Mouse (Mus musculus): Measurements from ENCODE around the gene Zc3h12a. TPM values are rescaled to one million over a fixed set of nuclear protein-coding genes. Genes with fewer than 3 reads are reported as not detected.

The Zc3h12a gene
- total and polyA plus RNA-seq, 3 experiments = 2.1 to 13.4 (median 7.7) TPM

DNA sequence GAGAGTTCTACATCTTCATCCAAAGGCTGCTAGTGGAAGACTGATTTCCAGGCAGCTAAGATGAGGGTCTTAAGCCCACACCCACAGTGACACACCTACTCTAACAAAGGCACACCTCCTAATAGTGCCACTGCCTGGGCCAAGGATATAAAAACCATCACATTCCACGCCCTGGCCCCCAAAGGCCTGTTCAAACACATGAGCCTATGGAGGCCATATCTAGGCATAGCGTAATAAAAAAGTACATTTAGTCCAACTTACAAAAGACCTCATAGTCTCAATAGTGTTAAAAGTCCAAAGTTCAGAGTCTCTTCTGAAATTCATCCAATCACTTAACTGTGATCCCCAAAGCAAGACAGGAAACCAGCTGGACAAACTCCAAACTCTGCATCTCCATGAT, 48.9 kb downstream of the Zc3h12a start:
- no peak for DNase-seq (ENCODE audit: extremely low read depth)
- Histone ChIP-seq H3K79me2 (replicated peaks; ENCODE audit: control insufficient read depth, extremely low read depth, insufficient read depth, poor library complexity, severe bottlenecking) (peaks cover 3% of the 10 kb centered on the region; the same call in 1 of the 2 replicates), H3K9ac (ENCODE audit: insufficient read depth, low read depth) (no peak overlapping the region), H3K27me3 (replicated peaks) (no peaks in the 10 kb centered on the region), H3K4me1 (ENCODE audit: control insufficient read depth in 1 of 2, insufficient read depth in 2 of 2) (peaks cover 2 to 10% of the 10 kb centered on the region in 2 experiments; a peak in 2 of 4 replicates), H3K4me3 (replicated peaks in 1 of 3; ENCODE audit: low read depth in 2 of 3, low read length in 2 of 3, poor library complexity in 1 of 3) (no peak overlapping the region), H3K36me3 (replicated peaks in 1 of 2; ENCODE audit: control insufficient read depth in 1 of 2, insufficient read depth in 1 of 2, low read length in 1 of 2) (peaks cover 29 to 61% of the 10 kb centered on the region in 2 experiments), H3K9me3 (replicated peaks; ENCODE audit: low read length) (peaks cover 4% of the 10 kb centered on the region), H3K4me2 (ENCODE audit: insufficient read depth, low read depth, poor library complexity, severe bottlenecking) (no peak overlapping the region), H3K27ac (ENCODE audit: insufficient read depth, low read depth) (no peak overlapping the region)
- dilution Hi-C loops (cut with MboI; ENCODE audit: extremely low pct_ligation_motif_present, extremely low pct_unique_long_range_greater_than_20kb, low sequenced_read_pairs) (no loop called here), in situ Hi-C loops (cut with MboI; ENCODE audit: low pct_ligation_motif_present, low pct_unique_long_range_greater_than_20kb, low sequenced_read_pairs) (no loop called here)
- TF ChIP-seq USF1 (IDR thresholded peaks at IDR 0.05; ENCODE audit: low read depth, low read length) = no peak
- TF ChIP-seq ETS1 (conservative IDR thresholded peaks at IDR 0.05; ENCODE audit: low read depth, low read length) = no peak
- no peak for TF ChIP-seq USF2 (conservative IDR thresholded peaks at IDR 0.05; ENCODE audit: low read depth, low read length)
- TF ChIP-seq TCF12 (IDR thresholded peaks at IDR 0.05; ENCODE audit: low read depth, low read length) = no peak
- TF ChIP-seq GABPA (IDR thresholded peaks at IDR 0.05; ENCODE audit: insufficient replicate concordance, low read depth, low read length) = no peak

DNA sequence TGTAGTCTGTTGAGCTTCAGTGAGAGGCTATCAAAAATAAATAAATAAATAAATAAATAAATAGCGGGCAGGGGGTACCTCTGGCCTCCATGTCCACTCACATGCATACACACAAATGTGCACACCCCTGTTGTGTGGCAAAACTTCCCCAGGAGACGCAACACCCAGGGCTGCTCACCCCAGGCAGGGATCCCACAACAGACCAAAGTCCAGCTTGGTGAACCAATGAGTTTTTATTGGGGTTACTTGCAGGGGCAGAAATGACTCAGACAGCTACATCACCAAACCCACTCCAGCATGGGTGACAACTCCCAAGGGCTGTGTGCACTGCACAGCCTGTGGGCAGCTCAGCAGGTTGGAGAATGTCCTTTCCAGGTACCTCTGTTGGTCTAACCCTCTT, 49.9 kb downstream of the Zc3h12a start:
- no peak for DNase-seq (ENCODE audit: extremely low read depth)
- Histone ChIP-seq H3K27me3 (replicated peaks) (no peaks in the 10 kb centered on the region), H3K4me1 (ENCODE audit: control insufficient read depth in 1 of 2, insufficient read depth in 2 of 2) (peaks cover 0 to 2% of the 10 kb centered on the region in 2 experiments; a peak in 2 of 4 replicates), H3K4me2 (ENCODE audit: insufficient read depth, low read depth, poor library complexity, severe bottlenecking) (no peak overlapping the region), H3K27ac (ENCODE audit: insufficient read depth, low read depth) (no peak overlapping the region), H3K9ac (ENCODE audit: insufficient read depth, low read depth) (no peak overlapping the region), H3K9me3 (replicated peaks; ENCODE audit: low read length) (peaks cover 4% of the 10 kb centered on the region), H3K36me3 (replicated peaks in 1 of 2; ENCODE audit: control insufficient read depth in 1 of 2, insufficient read depth in 1 of 2, low read length in 1 of 2) (peaks cover 38 to 71% of the 10 kb centered on the region in 2 experiments), H3K4me3 (replicated peaks in 1 of 3; ENCODE audit: low read depth in 2 of 3, low read length in 2 of 3, poor library complexity in 1 of 3) (no peak overlapping the region), H3K79me2 (replicated peaks; ENCODE audit: control insufficient read depth, extremely low read depth, insufficient read depth, poor library complexity, severe bottlenecking) (no peaks in the 10 kb centered on the region; the same call in 1 of the 2 replicates)
- in situ Hi-C loops (cut with MboI; ENCODE audit: low pct_ligation_motif_present, low pct_unique_long_range_greater_than_20kb, low sequenced_read_pairs) = no loop called here
- dilution Hi-C loops (cut with MboI; ENCODE audit: extremely low pct_ligation_motif_present, extremely low pct_unique_long_range_greater_than_20kb, low sequenced_read_pairs) = no loop called here
- TF ChIP-seq MAZ (IDR thresholded peaks at IDR 0.05; ENCODE audit: low read depth, low read length) = no peak
- no peak for TF ChIP-seq MYC (IDR thresholded peaks at IDR 0.05; ENCODE audit: low read depth, low read length)
- TF ChIP-seq CHD2 (IDR thresholded peaks at IDR 0.05; ENCODE audit: low read length) = no peak
- no peak for TF ChIP-seq TBP (conservative IDR thresholded peaks at IDR 0.05; ENCODE audit: low read depth, low read length)
- no peak for TF ChIP-seq RAD21 (IDR thresholded peaks at IDR 0.05; ENCODE audit: low read depth, low read length)

Other genes with a start within 250 kb of the Zc3h12a start
- not detected in 2 replicates for gene Epha10, start 246.9 kb downstream of the Zc3h12a start, total RNA-seq (2012; rRNA removed)
- not detected in 2 replicates for gene Epha10, start 246.9 kb downstream of the Zc3h12a start, total RNA-seq (2014; rRNA removed)
- gene Epha10, start 246.9 kb downstream of the Zc3h12a start, polyA plus RNA-seq (2012; ENCODE audit: insufficient read length, low read depth) = not detected in 2 replicates
- 12.3 and 14.5 TPM in 2 replicates for gene 9930104L06Rik, start 190.8 kb downstream of the Zc3h12a start, total RNA-seq (2012; rRNA removed)
- 10.7 and 14.8 TPM in 2 replicates for gene 9930104L06Rik, start 190.8 kb downstream of the Zc3h12a start, total RNA-seq (2014; rRNA removed)
- 15.3 and 15.9 TPM in 2 replicates for gene 9930104L06Rik, start 190.8 kb downstream of the Zc3h12a start, polyA plus RNA-seq (2012; ENCODE audit: insufficient read length, low read depth)
- gene Cdca8, start 188.5 kb downstream of the Zc3h12a start, total RNA-seq (2012; rRNA removed) = 101 and 111 TPM in 2 replicates
- 55.2 and 58.8 TPM in 2 replicates for gene Cdca8, start 188.5 kb downstream of the Zc3h12a start, total RNA-seq (2014; rRNA removed)
- 174 and 188 TPM in 2 replicates for gene Cdca8, start 188.5 kb downstream of the Zc3h12a start, polyA plus RNA-seq (2012; ENCODE audit: insufficient read length, low read depth)
- 0.25 and 0.29 TPM in 2 replicates for gene Rspo1, start 141.4 kb downstream of the Zc3h12a start, total RNA-seq (2012; rRNA removed)
- 0.31 and 0.36 TPM in 2 replicates for gene Rspo1, start 141.4 kb downstream of the Zc3h12a start, total RNA-seq (2014; rRNA removed)
- 0.50 and 0.87 TPM in 2 replicates for gene Rspo1, start 141.4 kb downstream of the Zc3h12a start, polyA plus RNA-seq (2012; ENCODE audit: insufficient read length, low read depth)
- gene Gnl2, start 111.3 kb downstream of the Zc3h12a start, total RNA-seq (2012; rRNA removed) = 65.0 and 79.1 TPM in 2 replicates
- 66.8 and 80.4 TPM in 2 replicates for gene Gnl2, start 111.3 kb downstream of the Zc3h12a start, total RNA-seq (2014; rRNA removed)
- gene Gnl2, start 111.3 kb downstream of the Zc3h12a start, polyA plus RNA-seq (2012; ENCODE audit: insufficient read length, low read depth) = 139 and 162 TPM in 2 replicates
- gene Dnali1, start 62.1 kb downstream of the Zc3h12a start, total RNA-seq (2012; rRNA removed) = 1.2 and 2.1 TPM in 2 replicates
- gene Dnali1, start 62.1 kb downstream of the Zc3h12a start, total RNA-seq (2014; rRNA removed) = 1.1 and 1.3 TPM in 2 replicates
- 2.3 and 2.7 TPM in 2 replicates for gene Dnali1, start 62.1 kb downstream of the Zc3h12a start, polyA plus RNA-seq (2012; ENCODE audit: insufficient read length, low read depth)
- 23.5 and 28.7 TPM in 2 replicates for gene Snip1, start 61.2 kb downstream of the Zc3h12a start, total RNA-seq (2012; rRNA removed)
- 38.8 and 46.6 TPM in 2 replicates for gene Snip1, start 61.2 kb downstream of the Zc3h12a start, total RNA-seq (2014; rRNA removed)
- gene Snip1, start 61.2 kb downstream of the Zc3h12a start, polyA plus RNA-seq (2012; ENCODE audit: insufficient read length, low read depth) = 25.0 and 25.8 TPM in 2 replicates
- 29.3 and 37.5 TPM in 2 replicates for gene Meaf6, start 42.7 kb downstream of the Zc3h12a start, total RNA-seq (2012; rRNA removed)
- 24.1 and 26.4 TPM in 2 replicates for gene Meaf6, start 42.7 kb downstream of the Zc3h12a start, total RNA-seq (2014; rRNA removed)
- 52.8 and 53.8 TPM in 2 replicates for gene Meaf6, start 42.7 kb downstream of the Zc3h12a start, polyA plus RNA-seq (2012; ENCODE audit: insufficient read length, low read depth)